Mouse (Mus musculus) liver, embryonic 15.5 days (tissue): ENCODE results near the gene Asic2. TPM values are rescaled to one million over a fixed set of nuclear protein-coding genes. Genes with fewer than 3 reads are reported as not detected.

Source experiments
- ATAC-seq: fragments of 200-750 bp; cut with Nextera tagmentation; 2 replicates; pipeline ENCODE4 v1.8.0; 2017; ENCODE audit warnings: moderate number of reproducible peaks, mild to moderate bottlenecking, moderate library complexity; ENCODE audit not compliant: insufficient read depth
- H3K27ac ChIP-seq: fragments of 300-500 bp; sonication (generic); replicated peaks from 2 replicates; pipeline ENCODE4 v1.5.1; 2015; ENCODE audit warnings: mild to moderate bottlenecking, inconsistent platforms
- H3K27me3 ChIP-seq: fragments of 300-500 bp; sonication (generic); 2 replicates; pipeline ENCODE4 v1.6.1; 2015; ENCODE audit warnings: mild to moderate bottlenecking, inconsistent platforms
- H3K36me3 ChIP-seq: fragments of 300-500 bp; sonication (generic); replicated peaks from 2 replicates; pipeline ENCODE4 v1.6.1; 2015; ENCODE audit warnings: moderate library complexity, mild to moderate bottlenecking, inconsistent platforms
- H3K4me1 ChIP-seq: fragments of 300-500 bp; sonication (generic); replicated peaks from 2 replicates; pipeline ENCODE4 v1.6.1; 2015; ENCODE audit warnings: inconsistent platforms
- H3K4me2 ChIP-seq: fragments of 300-500 bp; sonication (generic); 2 replicates; pipeline ENCODE4 v1.6.1; 2015; ENCODE audit warnings: moderate library complexity, mild to moderate bottlenecking, inconsistent platforms
- H3K4me3 ChIP-seq: fragments of 300-500 bp; sonication (generic); replicated peaks from 2 replicates; pipeline ENCODE4 v1.5.1; 2015; ENCODE audit warnings: mild to moderate bottlenecking, inconsistent platforms
- H3K9ac ChIP-seq: fragments of 300-500 bp; sonication (generic); 2 replicates; pipeline ENCODE4 v1.6.1; 2015; ENCODE audit warnings: moderate library complexity, mild to moderate bottlenecking, inconsistent platforms
- H3K9me3 ChIP-seq: fragments of 300-500 bp; sonication (generic); replicated peaks from 2 replicates; pipeline ENCODE4 v1.6.1; 2016; ENCODE audit warnings: inconsistent platforms
- WGBS: fragments of 180-500 bp; shearing (Covaris S2); methylation state at CpG from one replicate; pipeline ENCODE4 v1.1.7; 2015; ENCODE audit warnings: mixed read lengths; ENCODE audit not compliant: insufficient replicate concordance; 5-methylcytosine and 5-hydroxymethylcytosine counted together
- polyA plus RNA-seq: library from polyadenylated mRNA; unstranded; fragments of >200 nt; fragmentation: Nextera tagmentation; extraction: Ambion mirVana; gene quantifications from 2 replicates; pipeline ENCODE4 v1.2.1, GENCODE M21; 2015

Gene Asic2
- polyA plus RNA-seq, 1 experiment from 2014 or later: 0.03 TPM

- Histone ChIP-seq H3K36me3 (no peaks in the 10 kb centered on the region), H3K9ac (no peak overlapping the region), H3K27ac (no peak overlapping the region), H3K4me2 (no peak overlapping the region), H3K27me3 (no peaks in the 10 kb centered on the region), H3K4me3 (no peak overlapping the region), H3K4me1 (no peaks in the 10 kb centered on the region), H3K9me3 (no peaks in the 10 kb centered on the region)
- ATAC-seq: no peak
- 10% methylated on average over 8 of the region's 8 CpGs for WGBS
Observed at GRCm38 (mm10) chr11:81897547-81898354, 70.5 kb downstream of the Asic2 start.

GRCm38 (mm10) chr11:81896511-81896910 lies 71.7 kb downstream of the Asic2 start:
- no peak for ATAC-seq
- WGBS: 55% methylated on average over 6 of the region's 6 CpGs
- no peak overlapping the region for H3K4me2 ChIP-seq
- no peaks in the 10 kb centered on the region for H3K27me3 ChIP-seq
- H3K9me3 ChIP-seq: no peaks in the 10 kb centered on the region
- H3K36me3 ChIP-seq: no peaks in the 10 kb centered on the region
- H3K9ac ChIP-seq: no peak overlapping the region
- no peak overlapping the region for H3K27ac ChIP-seq
- H3K4me1 ChIP-seq: no peaks in the 10 kb centered on the region
- no peak overlapping the region for H3K4me3 ChIP-seq

- ATAC-seq: no peak
- Histone ChIP-seq H3K9me3 (no peaks in the 10 kb centered on the region), H3K27ac (no peak overlapping the region), H3K9ac (no peak overlapping the region), H3K36me3 (no peaks in the 10 kb centered on the region), H3K4me3 (no peak overlapping the region), H3K4me2 (no peak overlapping the region), H3K27me3 (no peaks in the 10 kb centered on the region), H3K4me1 (no peaks in the 10 kb centered on the region)
- WGBS: 47% methylated on average over 9 of the region's 9 CpGs
Observed at GRCm38 (mm10) chr11:81871506-81872213, 96.6 kb downstream of the Asic2 start.

- H3K27me3 ChIP-seq: no peaks in the 10 kb centered on the region
- H3K27ac ChIP-seq: no peak overlapping the region
- no peaks in the 10 kb centered on the region for H3K4me1 ChIP-seq
- no peak overlapping the region for H3K4me3 ChIP-seq
- no peak overlapping the region for H3K9ac ChIP-seq
- ATAC-seq: no peak
- 58% methylated on average over 10 of the region's 10 CpGs for WGBS
- no peaks in the 10 kb centered on the region for H3K9me3 ChIP-seq
- H3K4me2 ChIP-seq: no peak overlapping the region
- no peaks in the 10 kb centered on the region for H3K36me3 ChIP-seq
Observed at GRCm38 (mm10) chr11:81865661-81866382, 102.4 kb downstream of the Asic2 start.

- H3K9me3 ChIP-seq: no peaks in the 10 kb centered on the region
- H3K4me3 ChIP-seq: no peak within 1 kb of the TSS
- no peaks in the 10 kb centered on the region for H3K4me1 ChIP-seq
- no peak within 1 kb of the TSS for H3K9ac ChIP-seq
- 34% methylated on average over 4 of the region's 4 CpGs for WGBS
- H3K27ac ChIP-seq: no peak within 1 kb of the TSS
- ATAC-seq: no peak
- H3K36me3 ChIP-seq: no peaks in the 10 kb centered on the region
- H3K4me2 ChIP-seq: no peak within 1 kb of the TSS
- H3K27me3 ChIP-seq: no peaks in the 10 kb centered on the region
Observed at GRCm38 (mm10) chr11:81860250-81860972, 107.8 kb downstream of the Asic2 start, which contains the start of gene 5530401A14Rik. TSS of gene 5530401A14Rik (plus strand) at chr11:81860673.

- no peak overlapping the region for H3K4me3 ChIP-seq
- H3K4me1 ChIP-seq: no peaks in the 10 kb centered on the region
- H3K4me2 ChIP-seq: no peak overlapping the region
- no peak for ATAC-seq
- 9% methylated on average over 1 of the region's 1 CpGs for WGBS
- H3K27ac ChIP-seq: no peak overlapping the region
- H3K9me3 ChIP-seq: no peaks in the 10 kb centered on the region
- H3K9ac ChIP-seq: no peak overlapping the region
- H3K27me3 ChIP-seq: no peaks in the 10 kb centered on the region
- H3K36me3 ChIP-seq: no peaks in the 10 kb centered on the region
Observed at GRCm38 (mm10) chr11:81847773-81848490, 120.3 kb downstream of the Asic2 start.

GRCm38 (mm10) chr11:81845686-81846036 lies 122.6 kb downstream of the Asic2 start:
- Histone ChIP-seq H3K9me3 (no peaks in the 10 kb centered on the region), H3K36me3 (no peaks in the 10 kb centered on the region), H3K4me1 (no peaks in the 10 kb centered on the region), H3K4me3 (no peak overlapping the region), H3K27ac (no peak overlapping the region), H3K27me3 (no peaks in the 10 kb centered on the region), H3K9ac (no peak overlapping the region), H3K4me2 (no peak overlapping the region)
- no peak for ATAC-seq
- WGBS: 41% methylated on average over 3 of the region's 3 CpGs

- no peak overlapping the region for H3K4me2 ChIP-seq
- H3K9ac ChIP-seq: no peak overlapping the region
- WGBS: 53% methylated on average over 5 of the region's 5 CpGs
Observed at GRCm38 (mm10) chr11:81845010-81845685, 123.1 kb downstream of the Asic2 start.

GRCm38 (mm10) chr11:81841001-81841400 lies 127.3 kb downstream of the Asic2 start:
- 37% methylated on average over 2 of the region's 2 CpGs for WGBS

More at GRCm38 (mm10) chr11:81845010-81845685, 123.1 kb downstream of the Asic2 start:
- Histone ChIP-seq H3K9me3 (no peaks in the 10 kb centered on the region), H3K27me3 (no peaks in the 10 kb centered on the region), H3K36me3 (no peaks in the 10 kb centered on the region), H3K4me3 (no peak overlapping the region), H3K4me1 (no peaks in the 10 kb centered on the region), H3K27ac (no peak overlapping the region)
- ATAC-seq: no peak

GRCm38 (mm10) chr11:81838426-81838825 lies 129.8 kb downstream of the Asic2 start:
- Histone ChIP-seq H3K27ac (no peak overlapping the region), H3K4me3 (no peak overlapping the region), H3K36me3 (no peaks in the 10 kb centered on the region), H3K4me2 (no peak overlapping the region), H3K4me1 (no peaks in the 10 kb centered on the region), H3K9me3 (no peaks in the 10 kb centered on the region), H3K9ac (no peak overlapping the region), H3K27me3 (no peaks in the 10 kb centered on the region)
- no peak for ATAC-seq
- WGBS: 62% methylated on average over 4 of the region's 4 CpGs

More at GRCm38 (mm10) chr11:81841001-81841400, 127.3 kb downstream of the Asic2 start:
- H3K36me3 ChIP-seq: no peaks in the 10 kb centered on the region
- H3K4me2 ChIP-seq: no peak overlapping the region
- no peak for ATAC-seq
- no peaks in the 10 kb centered on the region for H3K9me3 ChIP-seq
- H3K9ac ChIP-seq: no peak overlapping the region
- no peak overlapping the region for H3K4me3 ChIP-seq
- no peak overlapping the region for H3K27ac ChIP-seq
- H3K4me1 ChIP-seq: no peaks in the 10 kb centered on the region
- H3K27me3 ChIP-seq: no peaks in the 10 kb centered on the region
